10 mouse cellular contexts compared by ENCODE assay signal in genomic region chr11:25322426-25322825, GRCm38 (mm10).
"Had no signal": no experiment of that assay in that cellular context is flagged by ENCODE, and none has a peak within 500 bp of the region (broad histone marks: within the 10 kb centered on the region; RNA-seq: fewer than 3 reads in every experiment).

No protein-coding gene starts in this region.

- H3K4me1 ChIP-seq: limb, embryonic 12.5 days; midbrain, embryonic 13.5 days; neural tube, embryonic 15.5 days had no signal

- H3K27ac ChIP-seq: limb, embryonic 12.5 days; liver, embryonic 14.5 days; midbrain, embryonic 13.5 days; neural tube, embryonic 15.5 days; stomach, postnatal 0 days had no signal

- DNase-seq: kidney, postnatal 25 days; lung, adult 2 months; lung, postnatal 36 days; thymus, postnatal 4 days had no signal

- H3K27me3 ChIP-seq: limb, embryonic 12.5 days; midbrain, embryonic 13.5 days; neural tube, embryonic 15.5 days had no signal

- H3K4me3 ChIP-seq: limb, embryonic 12.5 days; midbrain, embryonic 13.5 days; myocyte; neural tube, embryonic 15.5 days had no signal
